Mouse (Mus musculus) midbrain, embryonic 16.5 days (tissue): ENCODE measurements at regions not wholly inside any gene's neighbourhood (a gene's known extent, or its start where the extent isn't known, plus 50 kb on each side); places are given as distances from the start of the nearest gene placed in this dataset.
"Not testable (repeated sequence)": the region's sequence is repeated elsewhere in the genome, so short reads cannot be mapped to it uniquely, and the experiment has no call there.

ENCODE experiments used
- ATAC-seq: fragments of 200-750 bp; cut with Nextera tagmentation; 2 replicates; pipeline ENCODE4 v1.8.0; 2017; ENCODE audit warnings: moderate TSS enrichment
- H3K27ac ChIP-seq: fragments of 300-500 bp; sonication (generic); 2 replicates; pipeline ENCODE4 v1.5.1; 2014; ENCODE audit warnings: mild to moderate bottlenecking, low read length, mixed read lengths
- H3K27me3 ChIP-seq: fragments of 300-500 bp; sonication (generic); 2 replicates; pipeline ENCODE4 v1.6.1; 2014; ENCODE audit warnings: low read depth, low read length, mixed read lengths; ENCODE audit not compliant: control insufficient read depth, insufficient read depth
- H3K36me3 ChIP-seq: fragments of 300-500 bp; sonication (generic); 2 replicates; pipeline ENCODE4 v1.6.1; 2014; ENCODE audit warnings: mild to moderate bottlenecking, low read length, moderate library complexity, mixed read lengths; ENCODE audit not compliant: control insufficient read depth, insufficient read depth
- H3K4me1 ChIP-seq: fragments of 300-500 bp; sonication (generic); 2 replicates; pipeline ENCODE4 v1.6.1; 2014; ENCODE audit warnings: mild to moderate bottlenecking, low read length, mixed read lengths; ENCODE audit not compliant: control insufficient read depth, insufficient read depth
- H3K4me2 ChIP-seq: fragments of 300-500 bp; sonication (generic); 2 replicates; pipeline ENCODE4 v1.6.1; 2014; ENCODE audit warnings: mild to moderate bottlenecking, low read length, mixed read lengths
- H3K4me3 ChIP-seq: fragments of 300-500 bp; sonication (generic); 2 replicates; pipeline ENCODE4 v1.5.1; 2014; ENCODE audit warnings: low read depth, mild to moderate bottlenecking, low read length, moderate library complexity, mixed read lengths
- H3K9ac ChIP-seq: fragments of 300-500 bp; sonication (generic); 2 replicates; pipeline ENCODE4 v1.6.1; 2014; ENCODE audit warnings: low read depth, low read length, mixed read lengths
- H3K9me3 ChIP-seq: fragments of 300-500 bp; sonication (generic); replicated peaks from 2 replicates; pipeline ENCODE4 v1.6.1; 2014; ENCODE audit warnings: mild to moderate bottlenecking, low read length, mixed read lengths; ENCODE audit not compliant: control insufficient read depth, poor library complexity, severe bottlenecking
- WGBS: fragments of 180-500 bp; shearing (Covaris S2); extraction: QIAGEN DNeasy Blood & Tissue Kit; methylation state at CpG from one replicate; pipeline ENCODE4 v1.1.7; 2014; 5-methylcytosine and 5-hydroxymethylcytosine counted together

DNA sequence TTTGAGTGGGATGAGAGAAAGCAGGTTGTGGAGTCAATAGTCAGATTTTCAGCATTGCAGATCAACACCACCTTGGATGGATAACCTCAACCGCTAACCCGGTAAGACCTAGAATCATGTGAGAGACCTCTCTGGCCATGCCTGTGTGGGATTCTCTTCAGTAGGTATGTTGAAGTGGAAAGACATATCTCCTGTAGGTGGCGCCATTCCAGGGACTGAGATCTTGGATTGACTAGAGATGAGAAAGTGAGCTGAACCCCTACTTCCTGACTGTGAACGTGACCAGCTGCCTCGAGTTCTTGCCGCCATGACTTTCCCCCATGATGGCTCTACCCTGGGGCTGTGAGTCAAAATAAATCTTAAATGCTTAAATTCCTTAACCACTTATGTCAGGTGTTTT lies 102.7 kb downstream of the Eva1a start:
- Histone ChIP-seq H3K4me1 (no peaks in the 10 kb centered on the region), H3K27me3 (no peaks in the 10 kb centered on the region), H3K9ac (no peak overlapping the region), H3K36me3 (no peaks in the 10 kb centered on the region), H3K9me3 (no peaks in the 10 kb centered on the region; the same call in 1 of the 2 replicates), H3K4me2 (no peak overlapping the region), H3K27ac (no peak overlapping the region), H3K4me3 (no peak overlapping the region)
- WGBS: 85% methylated on average over 6 of the region's 6 CpGs
- no peak for ATAC-seq

DNA sequence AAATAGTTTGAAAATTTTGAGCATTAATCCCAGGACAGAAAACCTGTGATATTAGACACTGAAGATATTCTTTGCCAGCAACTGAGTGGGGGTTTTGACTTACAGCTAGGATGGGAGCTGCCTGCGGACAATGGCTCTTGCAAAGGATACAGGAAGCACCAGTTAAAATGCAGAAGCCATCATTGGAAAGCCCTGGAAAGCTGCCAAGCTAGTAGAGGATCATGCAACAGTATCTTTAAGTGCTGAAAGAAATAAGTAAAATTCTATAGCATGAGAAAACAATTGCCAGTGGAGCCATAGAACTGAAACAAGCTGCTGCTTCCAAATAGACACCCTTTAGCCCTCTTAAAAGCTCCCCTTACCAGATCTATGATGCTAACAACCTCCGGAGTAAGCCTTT lies 109.2 kb downstream of the Eva1a start:
- 79% methylated on average over 2 of the region's 2 CpGs for WGBS
- no peaks in the 10 kb centered on the region for H3K36me3 ChIP-seq
- H3K27me3 ChIP-seq: no peaks in the 10 kb centered on the region
- H3K4me1 ChIP-seq: no peaks in the 10 kb centered on the region
- no peak overlapping the region for H3K27ac ChIP-seq
- H3K9me3 ChIP-seq: no peaks in the 10 kb centered on the region
- ATAC-seq: no peak
- no peak overlapping the region for H3K4me3 ChIP-seq
- no peak overlapping the region for H3K9ac ChIP-seq
- no peak overlapping the region for H3K4me2 ChIP-seq

GRCm38 (mm10) chr6:82170349-82171080 lies 129.7 kb downstream of the Eva1a start:
- H3K27ac ChIP-seq: no peak overlapping the region
- H3K4me1 ChIP-seq: no peaks in the 10 kb centered on the region
- no peak overlapping the region for H3K4me2 ChIP-seq
- H3K36me3 ChIP-seq: no peaks in the 10 kb centered on the region
- WGBS: 42% methylated on average over 5 of the region's 5 CpGs
- H3K27me3 ChIP-seq: no peaks in the 10 kb centered on the region
- ATAC-seq: no peak
- H3K4me3 ChIP-seq: no peak overlapping the region
- no peaks in the 10 kb centered on the region for H3K9me3 ChIP-seq
- no peak overlapping the region for H3K9ac ChIP-seq

- Histone ChIP-seq H3K4me3 (no peak overlapping the region), H3K27ac (no peak overlapping the region), H3K4me2 (no peak overlapping the region), H3K36me3 (no peaks in the 10 kb centered on the region), H3K27me3 (no peaks in the 10 kb centered on the region), H3K4me1 (no peaks in the 10 kb centered on the region), H3K9me3 (no peaks in the 10 kb centered on the region), H3K9ac (no peak overlapping the region)
- 11% methylated on average over 2 of the region's 2 CpGs for WGBS
- no peak for ATAC-seq
These were observed 134.1 kb downstream of the Eva1a start for GRCm38 (mm10) chr6:82174943-82175342.

GRCm38 (mm10) chr6:82200130-82200529 lies 159.3 kb downstream of the Eva1a start:
- WGBS: 89% methylated on average over 7 of the region's 7 CpGs
- ATAC-seq: no peak
- H3K4me3 ChIP-seq: no peak overlapping the region

DNA sequence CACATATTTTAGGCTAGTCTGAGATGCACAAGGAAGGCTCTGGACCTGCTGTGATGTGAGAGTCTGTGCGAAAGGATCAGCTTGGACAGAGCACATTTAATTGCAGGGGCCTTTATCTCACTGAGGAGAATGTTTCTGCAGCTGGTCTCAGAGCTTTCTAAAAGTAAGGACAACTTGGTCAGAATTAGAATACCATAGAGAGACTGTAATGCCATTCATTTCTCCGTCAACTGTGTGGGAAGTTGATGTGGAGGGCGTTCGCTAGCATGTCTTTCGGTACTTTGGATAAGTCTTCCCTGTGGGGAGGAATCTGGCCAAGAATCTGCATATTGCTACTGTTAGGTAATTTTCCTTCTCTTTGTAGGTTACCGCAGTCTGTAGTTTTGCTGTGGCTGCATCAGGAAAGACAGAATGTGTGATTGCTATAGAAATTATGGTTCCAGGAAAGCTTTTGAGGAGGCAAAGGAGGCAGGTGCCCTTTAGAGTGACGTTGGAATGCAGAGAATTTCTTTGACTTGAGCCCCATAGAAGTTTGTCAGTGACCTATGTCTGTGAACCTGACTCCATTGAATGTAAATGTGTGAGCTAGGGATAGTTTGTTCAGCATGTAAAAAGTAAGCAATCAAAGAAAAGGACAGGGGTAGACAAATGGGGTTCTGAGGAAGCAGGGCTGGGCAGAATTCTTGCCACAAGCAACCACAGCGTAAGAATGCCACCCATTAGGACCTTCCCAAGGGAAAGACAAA lies 164.2 kb downstream of the Eva1a start:
- no peak for ATAC-seq
- no peaks in the 10 kb centered on the region for H3K9me3 ChIP-seq
- 88% methylated on average over 8 of the region's 8 CpGs for WGBS
- H3K4me2 ChIP-seq: no peak overlapping the region
- H3K27me3 ChIP-seq: no peaks in the 10 kb centered on the region
- no peaks in the 10 kb centered on the region for H3K36me3 ChIP-seq
- H3K9ac ChIP-seq: no peak overlapping the region
- no peak overlapping the region for H3K27ac ChIP-seq
- H3K4me3 ChIP-seq: no peak overlapping the region
- no peaks in the 10 kb centered on the region for H3K4me1 ChIP-seq

More at GRCm38 (mm10) chr6:82200130-82200529, 159.3 kb downstream of the Eva1a start:
- no peaks in the 10 kb centered on the region for H3K36me3 ChIP-seq
- no peak overlapping the region for H3K9ac ChIP-seq
- H3K27ac ChIP-seq: no peak overlapping the region
- no peaks in the 10 kb centered on the region for H3K4me1 ChIP-seq
- H3K27me3 ChIP-seq: no peaks in the 10 kb centered on the region
- H3K9me3 ChIP-seq: no peaks in the 10 kb centered on the region
- no peak overlapping the region for H3K4me2 ChIP-seq

- H3K27me3 ChIP-seq: no peaks in the 10 kb centered on the region
- H3K9me3 ChIP-seq: no peaks in the 10 kb centered on the region
- no peak for ATAC-seq
- H3K9ac ChIP-seq: no peak overlapping the region
- no peak overlapping the region for H3K4me2 ChIP-seq
- H3K4me1 ChIP-seq: no peaks in the 10 kb centered on the region
- H3K36me3 ChIP-seq: no peaks in the 10 kb centered on the region
- H3K27ac ChIP-seq: no peak overlapping the region
- WGBS: 19% methylated on average over 5 of the region's 5 CpGs
- no peak overlapping the region for H3K4me3 ChIP-seq
These were observed 164.3 kb upstream of the Tacr1 start for GRCm38 (mm10) chr6:82237834-82238233.

DNA sequence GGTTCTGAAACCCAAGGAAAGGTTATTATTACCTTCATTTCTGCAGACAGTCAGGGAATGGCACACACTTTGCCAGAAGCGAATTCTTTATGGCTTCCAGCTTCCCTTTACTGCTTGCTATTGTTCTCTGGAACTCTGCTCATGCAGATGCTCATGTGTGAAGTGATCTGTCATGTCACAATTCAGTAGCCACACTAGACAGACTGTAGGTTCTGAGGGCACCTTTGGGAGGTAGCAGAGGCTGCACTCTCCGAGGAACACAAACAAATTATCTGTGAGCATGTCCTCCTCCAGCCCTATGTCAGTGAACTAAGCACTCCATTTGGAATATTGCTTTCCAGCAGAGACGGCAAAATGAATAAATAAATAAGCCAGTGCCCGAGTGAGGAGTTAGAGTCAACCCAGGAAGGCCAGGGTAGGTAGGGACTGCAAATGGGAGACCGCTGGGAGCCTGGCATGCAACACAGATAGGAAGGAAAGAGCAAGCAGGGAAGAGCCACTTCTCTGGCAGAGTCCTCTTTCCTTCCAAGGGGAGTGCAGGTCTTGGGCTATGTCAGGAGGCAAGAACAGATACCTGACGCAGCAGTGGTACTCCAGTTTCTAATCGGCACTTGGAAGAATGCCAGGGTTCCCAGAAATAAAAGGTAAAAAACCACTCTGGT lies 161.4 kb upstream of the Tacr1 start:
- no peak overlapping the region for H3K4me3 ChIP-seq
- no peaks in the 10 kb centered on the region for H3K4me1 ChIP-seq
- WGBS: 76% methylated on average over 7 of the region's 7 CpGs
- H3K27me3 ChIP-seq: no peaks in the 10 kb centered on the region
- H3K27ac ChIP-seq: no peak overlapping the region
- no peaks in the 10 kb centered on the region for H3K36me3 ChIP-seq
- no peak overlapping the region for H3K4me2 ChIP-seq
- no peak overlapping the region for H3K9ac ChIP-seq
- ATAC-seq: no peak
- H3K9me3 ChIP-seq: no peaks in the 10 kb centered on the region

DNA sequence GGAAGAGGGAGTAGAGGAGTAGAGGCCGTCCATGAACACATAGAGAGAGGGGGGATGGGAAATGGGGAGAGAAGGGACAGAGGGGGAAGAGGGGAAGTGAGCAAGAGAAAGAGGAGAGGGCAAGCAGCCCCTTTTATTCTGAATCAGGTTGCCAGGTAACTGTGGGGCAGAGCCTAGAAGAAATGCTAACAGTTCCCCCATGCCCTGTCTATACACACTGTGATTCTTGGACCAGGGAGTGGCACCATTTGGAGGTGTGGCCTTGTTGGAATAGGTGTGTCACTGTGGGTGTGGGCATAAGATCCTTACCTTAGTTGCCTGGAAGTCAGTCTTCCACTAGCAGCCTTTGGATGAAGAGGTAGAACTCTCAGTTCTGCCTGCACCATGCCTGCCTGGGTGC lies 154.5 kb upstream of the Tacr1 start:
- not testable (repeated sequence) for H3K9me3 ChIP-seq, H3K27ac ChIP-seq, H3K4me1 ChIP-seq, H3K36me3 ChIP-seq, H3K4me2 ChIP-seq, ATAC-seq, H3K4me3 ChIP-seq, H3K27me3 ChIP-seq, H3K9ac ChIP-seq
- 75% methylated on average over 1 of the region's 1 CpGs for WGBS
